Mouse (Mus musculus): ENCODE measurements around the gene Zdhhc6.

The Zdhhc6 gene

DNA sequence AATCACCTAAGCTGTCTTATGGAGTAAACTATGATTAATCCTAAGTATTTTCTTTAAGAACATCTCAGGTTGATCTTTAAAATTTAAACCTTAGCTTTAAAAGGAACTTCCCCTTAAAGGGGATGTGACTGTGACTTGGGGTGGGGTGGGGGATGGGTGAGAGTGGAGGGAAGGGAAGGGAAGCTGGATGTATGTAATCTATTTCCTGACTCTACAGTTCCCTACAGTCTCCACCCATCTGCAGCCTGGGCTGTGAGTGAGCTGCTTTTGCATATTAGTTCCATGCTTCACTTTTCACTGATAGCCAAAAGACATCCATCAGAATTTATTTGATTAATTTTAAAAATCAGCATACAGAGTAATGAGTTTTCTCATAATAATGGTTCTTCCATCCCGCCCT, 16.5 kb downstream of the Zdhhc6 start:
- no peak for DNase-seq

DNA sequence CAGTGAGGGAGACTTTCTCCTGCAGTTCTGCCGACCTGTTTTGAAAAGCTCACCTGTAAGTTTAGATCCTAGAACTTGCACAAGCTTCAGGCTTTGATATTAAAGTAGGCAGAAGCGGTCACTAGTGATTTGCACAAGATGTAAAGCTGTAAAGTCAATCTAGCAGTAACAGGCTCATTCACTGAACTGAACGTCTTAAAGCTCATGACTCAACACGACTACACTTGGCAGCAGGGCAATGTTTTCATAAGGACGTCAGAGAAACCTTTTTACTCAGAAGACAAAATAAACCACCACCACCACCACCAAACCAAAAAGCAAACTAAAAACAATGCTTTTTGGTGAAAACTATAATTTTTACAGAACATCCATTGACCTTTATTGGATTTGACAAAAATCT, 17.9 kb downstream of the Zdhhc6 start:
- no peak for DNase-seq

DNA sequence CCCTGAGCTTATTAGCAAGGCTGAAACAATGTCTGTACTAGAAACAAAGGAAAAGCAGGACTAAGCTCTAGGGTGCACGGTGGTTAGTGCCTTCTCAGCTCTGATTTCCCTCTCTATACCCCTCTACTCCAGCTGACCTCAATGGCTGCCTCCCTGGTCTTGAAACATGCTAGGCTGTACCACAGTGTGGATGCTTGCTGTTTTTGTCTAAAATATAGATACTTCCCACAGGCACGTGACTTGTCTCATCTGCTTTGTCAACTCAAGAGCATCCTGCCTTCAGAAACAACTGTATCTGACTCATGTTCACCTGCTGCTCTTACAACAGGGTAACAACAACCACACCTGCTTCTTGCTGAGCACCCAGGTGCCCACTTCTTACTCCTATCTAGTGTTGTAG, 18.3 kb downstream of the Zdhhc6 start:
- no peak for DNase-seq

DNA sequence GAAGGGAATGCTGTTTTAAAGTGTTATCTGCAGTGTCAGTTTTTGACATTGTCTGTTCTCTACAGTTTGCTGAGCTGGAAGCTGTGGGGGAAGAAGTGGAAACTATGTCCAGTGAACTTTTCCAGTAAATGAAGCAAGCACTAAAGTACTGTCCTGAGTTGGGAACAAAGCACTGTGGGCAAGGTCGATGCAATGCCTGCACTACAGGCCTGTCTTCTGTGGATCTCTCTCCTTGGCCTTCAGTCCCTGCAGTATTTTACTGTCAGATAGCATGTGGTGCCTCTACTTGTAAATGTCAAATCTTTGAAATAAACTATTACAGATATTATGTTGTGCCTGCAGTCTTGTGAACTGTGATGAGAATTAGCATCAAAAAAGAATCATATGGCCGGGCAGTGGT, 19.5 kb downstream of the Zdhhc6 start:
- DNase-seq: no peak

DNA sequence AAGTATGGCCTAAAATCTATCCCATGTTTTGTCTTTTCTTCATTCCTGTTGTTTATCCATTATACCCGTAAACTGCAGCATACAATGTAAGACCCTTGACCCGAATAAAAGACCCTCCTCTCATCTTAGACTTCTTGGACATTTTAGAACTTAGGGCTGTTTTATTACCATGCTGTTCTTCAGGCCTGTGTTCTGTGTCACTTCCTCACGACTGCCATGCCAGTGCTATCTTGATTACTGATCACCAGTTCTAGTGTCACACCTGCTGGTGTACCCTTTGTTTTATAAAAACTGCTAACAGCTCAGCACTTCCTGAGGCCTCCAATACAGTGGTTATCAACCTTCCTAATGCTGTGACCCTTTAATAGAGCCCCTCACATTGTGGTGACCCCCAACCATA, 20.3 kb downstream of the Zdhhc6 start:
- DNase-seq: no peak

DNA sequence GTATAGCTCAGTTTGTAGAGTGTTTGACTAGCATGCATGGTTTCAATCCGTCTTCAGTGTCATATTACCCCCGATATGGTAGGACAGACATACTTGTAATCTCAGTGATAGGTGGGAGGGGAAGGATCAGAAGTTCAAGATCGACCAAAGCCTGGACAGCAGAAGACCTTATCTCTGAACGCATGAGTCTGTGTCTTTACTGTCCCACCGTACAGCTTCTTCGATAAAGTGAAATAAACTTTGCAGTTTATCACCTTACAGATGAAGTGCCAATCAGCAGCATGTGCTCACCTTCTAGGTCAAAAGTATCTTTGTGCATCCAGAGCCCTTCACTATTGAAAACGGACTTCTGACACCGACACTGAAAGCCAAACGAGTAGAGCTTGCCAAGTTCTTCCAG, 20.8 kb downstream of the Zdhhc6 start:
- DNase-seq: no peak

DNA sequence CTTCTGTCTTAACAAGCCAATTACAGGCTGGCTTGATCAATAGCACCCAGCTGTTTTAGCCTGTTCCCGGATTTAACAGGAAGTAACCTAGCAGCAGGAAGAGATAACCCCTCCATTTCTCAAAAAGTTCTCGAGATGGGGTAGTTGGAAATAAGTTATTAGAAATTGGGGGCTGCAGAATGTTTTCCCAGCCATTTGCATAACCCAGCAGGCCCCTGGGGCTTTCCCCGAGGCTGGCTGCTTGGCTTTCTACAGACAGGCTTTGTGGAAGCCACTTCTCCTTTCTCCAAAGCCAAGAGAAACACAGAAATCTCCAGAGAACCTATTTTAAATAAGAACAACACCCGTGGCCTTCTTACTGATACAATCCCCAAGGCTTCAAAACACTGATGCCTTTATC, 22.7 kb downstream of the Zdhhc6 start:
- no peak for DNase-seq

DNA sequence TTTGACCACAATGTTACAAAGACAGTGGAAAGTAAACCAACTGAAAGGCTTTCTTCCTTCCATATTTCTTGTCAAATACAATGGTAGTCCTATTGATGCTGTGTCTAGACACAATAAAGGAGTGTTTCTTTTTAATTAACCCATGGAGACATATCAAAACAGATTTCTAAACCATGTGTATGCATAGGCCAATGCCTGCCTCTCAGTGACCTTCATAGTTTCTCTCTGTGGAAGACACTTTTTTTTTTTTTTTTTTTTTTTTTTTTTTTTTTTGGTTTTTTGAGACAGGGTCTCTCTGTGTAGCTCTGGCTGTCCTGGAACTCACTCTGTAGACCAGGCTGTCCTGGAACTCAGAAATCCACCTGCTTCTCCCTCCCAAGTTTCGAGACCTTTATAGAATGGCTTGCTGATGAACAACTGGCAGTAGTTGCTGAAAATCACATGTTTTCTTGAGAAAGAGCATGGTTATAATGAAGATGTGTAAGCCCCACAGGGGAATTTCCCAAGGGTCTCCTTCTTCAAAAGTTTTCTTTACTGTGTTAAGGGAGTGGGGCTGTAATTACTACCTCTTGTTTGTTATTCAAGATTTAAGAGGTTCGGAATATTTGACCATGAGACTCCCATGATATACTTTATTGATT, 23.5 kb downstream of the Zdhhc6 start:
- no peak for DNase-seq

DNA sequence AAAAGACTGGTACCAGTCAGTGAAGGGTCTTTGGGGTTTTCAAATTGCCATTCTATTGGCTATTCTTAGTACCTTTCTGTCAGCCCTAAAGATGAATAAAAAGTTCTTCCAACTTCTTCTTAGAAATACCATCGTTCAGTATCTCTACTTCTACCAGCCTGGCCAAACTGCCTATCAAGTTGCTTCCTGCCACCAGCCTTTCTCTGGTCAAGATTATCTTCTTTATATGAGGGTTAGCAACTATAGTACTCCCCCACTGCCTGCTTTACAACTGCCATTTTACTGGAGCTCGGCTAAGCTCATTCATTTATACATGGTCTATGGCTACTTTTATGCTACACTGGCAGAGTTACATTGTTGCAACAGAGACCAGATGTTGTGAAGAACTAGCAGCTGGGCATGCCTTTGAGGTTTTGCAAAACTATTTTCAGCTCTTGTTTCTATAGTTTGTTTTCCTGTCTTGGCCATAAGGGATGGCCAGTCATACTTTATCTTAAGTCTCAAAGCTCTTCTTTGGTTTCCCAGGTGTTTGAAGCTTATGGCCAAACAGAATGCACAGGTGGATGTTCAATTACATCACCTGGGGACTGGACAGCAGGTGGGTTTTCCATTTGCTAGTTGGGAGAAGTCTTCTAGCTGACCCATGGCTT, 25.1 kb downstream of the Zdhhc6 start:
- no peak for DNase-seq

DNA sequence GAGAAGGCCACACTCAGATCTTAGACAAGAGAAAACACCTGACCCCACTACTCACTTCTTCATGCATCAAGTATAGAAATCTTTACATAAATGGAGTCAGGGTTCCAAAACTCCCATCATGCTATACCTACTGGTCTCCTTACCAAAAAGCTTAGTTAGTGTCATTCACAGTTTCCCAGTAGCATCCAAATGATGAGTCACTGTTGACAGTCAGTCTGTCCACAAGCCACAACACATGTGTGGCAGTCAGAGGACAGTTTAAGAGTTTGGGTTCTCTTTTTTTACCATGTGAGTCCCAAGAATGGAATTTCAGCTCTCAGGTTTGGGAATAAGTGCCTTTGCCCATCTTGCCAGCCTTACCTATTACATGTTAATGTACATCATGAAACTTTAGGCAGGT, 26.9 kb downstream of the Zdhhc6 start:
- no peak for DNase-seq

DNA sequence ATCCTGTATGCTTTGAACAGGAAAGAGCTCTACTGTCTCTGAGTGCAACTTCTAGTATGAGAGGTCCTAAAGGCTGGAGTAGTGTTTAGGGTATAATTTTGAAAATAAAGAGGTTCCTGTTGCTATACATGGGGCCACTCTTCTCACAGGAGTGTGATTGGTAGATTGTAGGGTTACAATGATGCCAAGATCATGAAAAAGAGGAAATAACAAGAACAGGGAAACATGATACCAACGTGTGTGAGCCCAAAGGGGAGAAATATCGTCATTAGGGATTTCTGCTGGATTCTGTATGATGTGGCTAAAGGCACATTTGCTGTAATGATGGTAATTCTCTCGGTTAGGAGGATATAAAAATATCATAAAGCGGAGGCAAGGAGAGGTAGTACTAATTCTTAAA, 29.8 kb downstream of the Zdhhc6 start:
- no peak for DNase-seq

DNA sequence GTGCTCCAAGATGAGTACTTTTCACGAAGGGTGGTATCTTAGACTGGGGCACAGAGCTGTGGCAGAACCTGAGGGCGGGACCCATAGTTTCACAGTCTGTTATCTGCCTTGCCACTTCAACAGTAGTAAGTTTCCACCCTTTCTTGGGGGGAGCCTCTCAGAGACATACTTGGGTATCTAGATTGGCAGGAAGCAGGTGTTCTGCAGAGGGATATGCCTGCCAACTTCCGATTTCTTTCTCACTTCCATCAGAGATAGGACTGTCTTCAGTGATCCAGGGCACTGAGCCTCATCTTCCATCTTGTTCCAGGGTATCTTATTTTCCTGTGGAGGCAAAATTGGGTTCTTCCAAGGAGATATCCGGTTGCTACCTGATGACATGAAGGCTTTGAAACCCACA, 31.7 kb downstream of the Zdhhc6 start:
- DNase-seq: no peak

DNA sequence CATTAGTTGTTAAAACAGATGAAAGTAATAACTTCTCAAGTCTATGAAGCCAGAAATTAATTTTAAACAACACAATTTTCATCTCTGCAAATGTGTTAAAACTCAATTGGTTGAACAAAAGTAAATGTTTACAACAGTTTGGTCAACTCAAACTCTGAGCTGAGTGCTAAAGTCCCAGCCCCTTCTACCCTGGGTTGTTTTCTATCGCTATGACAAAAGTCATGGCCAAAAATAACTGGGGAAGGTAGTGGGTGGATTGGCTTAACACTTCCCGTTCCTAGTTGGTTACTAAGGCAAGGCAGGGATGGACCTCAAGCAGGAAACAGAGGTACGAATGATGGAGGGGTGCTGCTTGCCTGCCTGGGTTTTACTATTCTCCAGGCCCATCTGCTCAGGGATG, 39.1 kb downstream of the Zdhhc6 start:
- DNase-seq: no peak

DNA sequence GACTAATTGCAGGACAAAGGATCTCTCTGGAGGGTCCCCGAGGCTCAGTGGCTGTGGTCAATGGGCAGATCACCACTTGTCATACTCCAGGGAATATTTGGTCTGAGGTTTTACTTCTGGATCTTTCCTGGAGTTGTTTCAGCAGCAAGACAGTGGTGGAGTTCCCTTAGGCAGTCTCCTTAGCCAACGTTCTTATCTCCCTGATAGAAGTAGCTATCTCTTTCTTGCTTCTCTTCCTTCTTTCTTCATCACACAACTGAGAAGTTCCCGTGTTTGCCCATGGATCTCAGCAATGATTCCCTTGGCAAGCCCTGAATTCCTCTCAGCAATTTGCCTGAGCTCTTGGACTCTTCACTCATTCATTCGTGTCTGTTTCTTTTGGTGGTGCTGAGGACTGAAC, 39.7 kb downstream of the Zdhhc6 start:
- DNase-seq: no peak

DNA sequence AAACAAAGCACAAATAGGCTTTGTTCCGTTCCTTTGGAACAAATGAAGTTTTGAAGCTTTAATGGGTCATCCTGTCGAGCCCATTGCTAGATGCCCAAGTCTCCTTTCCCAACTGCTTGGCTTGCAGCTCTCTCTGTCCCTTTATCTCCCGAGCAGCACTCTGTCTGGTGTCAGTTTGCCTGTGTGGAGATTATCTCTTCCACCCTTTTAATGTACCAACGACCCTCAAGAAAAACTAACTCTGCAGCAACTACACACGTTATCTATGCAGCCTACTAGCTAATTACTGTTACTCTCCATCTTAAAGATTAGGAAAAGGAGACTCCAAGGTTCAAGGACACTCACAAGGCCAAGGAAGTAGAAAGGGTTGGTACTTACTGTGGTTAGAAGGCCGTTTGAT, 42.5 kb downstream of the Zdhhc6 start:
- no peak for DNase-seq

DNA sequence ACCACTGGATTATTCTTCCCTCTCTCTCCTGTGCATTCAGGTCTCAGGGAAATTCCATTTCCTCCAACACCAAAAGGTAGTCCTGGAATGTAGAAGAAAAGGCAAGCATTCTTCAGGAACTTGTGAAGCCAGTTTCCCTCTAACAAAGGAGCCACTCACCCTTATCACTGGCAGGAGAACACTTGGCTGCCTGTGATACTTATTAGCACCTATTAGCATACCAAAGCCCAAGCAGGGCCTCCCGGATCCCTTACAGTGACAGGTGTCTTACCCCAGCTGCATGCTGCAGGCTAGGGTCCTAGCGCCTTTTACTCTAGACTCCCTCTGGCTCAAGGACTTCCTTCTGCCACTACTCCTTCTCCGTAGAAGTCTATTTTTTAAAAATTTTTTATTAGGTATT, 44.4 kb downstream of the Zdhhc6 start:
- no peak for DNase-seq

DNA sequence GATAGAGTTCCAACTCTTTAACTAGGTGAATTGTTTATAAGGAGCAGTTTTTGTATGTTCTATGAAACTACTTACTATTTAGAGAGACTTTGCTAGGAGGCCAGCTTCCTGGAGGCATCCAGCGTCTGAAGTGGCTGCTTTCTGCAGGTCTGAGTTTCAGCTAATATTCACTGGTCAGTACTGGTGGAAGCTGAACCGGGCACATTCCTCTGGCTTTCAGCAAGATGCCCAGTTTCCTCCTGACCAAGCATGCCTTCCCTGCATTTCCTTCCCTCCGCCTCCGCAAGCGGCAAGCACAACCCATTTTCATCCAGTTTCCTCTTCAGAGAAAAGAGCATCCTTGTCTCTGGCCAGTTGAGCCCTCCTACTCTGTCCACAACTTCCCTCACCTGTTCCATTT, 46.8 kb downstream of the Zdhhc6 start:
- no peak for DNase-seq

DNA sequence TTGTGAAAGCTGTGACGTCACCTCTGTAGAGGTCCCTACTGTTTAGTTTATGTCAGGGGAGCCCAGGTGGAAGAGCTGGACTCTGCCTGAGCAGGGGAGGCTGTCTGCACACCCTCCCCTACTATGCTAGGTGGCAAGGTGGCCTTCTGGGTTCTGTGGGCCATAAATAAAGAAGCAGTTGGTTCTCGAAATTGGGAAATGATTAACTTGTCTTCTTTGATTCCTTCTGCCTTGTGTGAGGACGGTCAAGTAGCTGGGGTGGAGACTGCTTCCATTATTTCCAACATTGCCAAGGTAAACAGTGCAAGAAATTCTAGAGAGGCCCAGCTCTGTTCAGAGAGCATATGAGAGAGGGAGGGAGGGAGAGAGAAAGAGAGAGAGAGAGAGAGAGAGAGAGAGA, 47.7 kb downstream of the Zdhhc6 start:
- no peak for DNase-seq

DNA sequence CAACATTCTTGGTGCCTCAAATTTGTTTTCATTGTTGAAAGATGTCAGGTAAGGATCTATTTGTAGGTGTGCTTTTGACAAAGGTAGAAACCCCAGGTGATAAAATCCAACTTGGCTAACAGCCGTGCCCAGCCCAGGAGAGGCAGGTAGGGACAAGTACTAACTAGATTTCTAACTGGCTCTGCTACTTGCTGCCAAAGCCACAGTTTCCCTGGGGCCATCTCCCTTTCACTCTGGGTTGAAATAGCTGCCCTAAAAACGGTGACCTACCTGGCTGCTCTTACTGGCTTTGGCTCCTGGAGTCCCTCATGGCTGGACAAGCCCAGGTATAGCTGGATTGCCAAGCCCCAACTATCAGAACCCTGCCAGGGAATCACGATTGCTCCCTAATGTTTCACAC, 49.0 kb downstream of the Zdhhc6 start:
- no peak for DNase-seq

DNA sequence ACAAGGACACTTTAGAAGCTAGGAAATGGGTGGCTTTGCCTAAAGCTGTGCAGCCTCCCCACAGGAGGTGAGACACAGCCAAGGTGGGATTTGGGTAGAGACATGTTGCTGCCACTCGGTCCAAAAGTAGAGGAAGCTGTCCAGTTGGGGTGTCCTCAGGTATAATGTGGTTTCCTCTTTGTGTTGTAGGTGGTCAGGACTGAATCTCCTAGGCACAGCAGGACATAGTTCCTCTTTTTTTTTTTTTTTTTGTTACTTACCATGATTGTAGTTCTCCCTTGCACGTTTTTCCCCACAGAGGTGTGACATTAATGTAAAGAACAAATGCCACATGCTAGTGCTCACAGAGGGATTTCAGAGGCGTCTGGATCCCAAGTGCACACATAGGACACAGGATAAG, 50.6 kb downstream of the Zdhhc6 start:
- DNase-seq: no peak

DNA sequence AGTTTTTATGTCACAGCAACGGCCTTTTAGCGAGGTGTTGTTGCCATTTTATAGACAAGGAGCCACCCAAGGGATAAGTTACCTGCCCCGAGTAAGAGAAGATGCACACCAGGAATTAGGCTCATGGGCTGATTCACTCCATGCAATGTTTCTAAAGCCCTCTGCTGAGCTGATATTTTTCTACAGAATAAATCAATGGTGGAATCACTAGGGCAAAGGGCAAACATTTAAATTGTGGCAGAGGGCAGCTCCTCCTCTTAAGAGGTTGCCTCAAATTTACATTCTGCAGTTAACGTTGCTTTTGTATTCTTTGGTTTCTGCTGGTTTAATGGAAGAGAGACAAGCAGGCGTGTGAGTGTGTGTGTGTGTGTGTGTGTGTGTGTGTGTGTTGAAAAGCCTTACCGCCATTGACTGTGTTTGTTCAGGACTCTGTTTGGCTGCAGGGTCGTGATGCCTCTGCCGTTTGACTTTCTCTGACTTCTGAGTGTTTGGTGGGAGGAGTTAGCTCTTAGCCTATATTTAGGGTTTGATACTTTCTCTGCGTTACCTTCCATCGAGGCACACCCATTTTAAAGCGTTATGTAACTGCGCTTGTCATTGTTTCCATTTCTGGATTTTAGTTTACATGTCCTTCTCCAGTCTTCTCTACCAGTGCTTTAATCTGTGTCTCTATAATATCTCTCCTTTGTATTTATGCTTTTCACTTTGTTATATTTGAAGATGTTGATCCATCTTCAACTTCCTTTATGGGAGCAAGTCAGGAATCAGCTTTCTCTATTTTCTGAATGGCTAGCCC, 55.2 kb downstream of the Zdhhc6 start:
- no peak for DNase-seq

DNA sequence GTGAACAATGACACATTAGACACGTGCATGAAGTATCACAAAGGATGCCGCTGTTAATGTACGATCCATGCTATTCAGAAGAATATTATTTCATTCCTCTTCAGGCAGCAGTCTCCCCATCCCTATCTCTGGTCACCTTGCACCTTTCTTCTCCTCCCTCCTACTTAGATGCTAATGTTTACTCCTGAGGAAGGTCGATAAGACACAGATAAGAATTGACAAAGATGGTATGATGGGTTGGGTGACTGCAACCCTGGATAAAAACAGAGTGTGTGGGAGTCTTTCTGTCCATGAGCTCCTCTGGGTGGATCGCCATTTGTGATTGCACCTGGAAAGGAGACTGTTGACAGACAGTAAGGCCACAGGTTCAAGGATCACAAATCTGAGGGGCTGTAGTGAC, 57.3 kb downstream of the Zdhhc6 start:
- DNase-seq: no peak

DNA sequence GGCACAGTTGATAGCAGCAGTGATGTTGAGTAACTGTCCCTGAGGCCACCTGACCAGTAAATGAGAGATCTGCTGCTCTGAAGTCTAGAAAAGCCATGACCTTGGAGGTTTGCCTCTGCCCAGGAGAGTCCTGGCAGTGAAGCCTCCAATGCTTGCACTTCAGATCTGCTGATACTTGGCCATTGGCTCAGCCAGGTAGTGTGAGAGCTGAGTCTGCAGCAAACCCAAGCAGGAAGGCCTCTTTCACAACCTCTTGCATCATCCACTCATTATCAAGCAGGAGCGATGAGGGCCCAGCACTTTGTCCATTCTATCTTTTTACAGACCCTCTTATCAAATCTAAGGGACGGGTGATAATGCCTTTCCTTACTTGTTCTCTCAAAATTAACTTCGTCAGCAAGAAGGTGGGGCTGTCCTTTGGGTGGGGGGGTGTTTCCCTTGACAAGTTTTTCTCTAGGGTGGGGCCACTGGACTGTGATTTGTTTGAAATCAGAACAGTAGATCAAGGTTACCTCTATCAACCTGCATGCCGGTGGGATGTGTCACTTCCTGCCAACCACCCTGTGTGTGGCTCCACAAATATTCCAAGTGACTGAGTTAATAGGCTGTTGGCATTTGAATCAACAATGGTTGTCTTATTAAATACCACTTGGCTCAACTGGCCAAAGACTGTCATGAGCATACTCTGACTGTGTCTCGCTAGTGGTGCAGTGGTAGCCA, 58.0 kb downstream of the Zdhhc6 start:
- DNase-seq: no peak

DNA sequence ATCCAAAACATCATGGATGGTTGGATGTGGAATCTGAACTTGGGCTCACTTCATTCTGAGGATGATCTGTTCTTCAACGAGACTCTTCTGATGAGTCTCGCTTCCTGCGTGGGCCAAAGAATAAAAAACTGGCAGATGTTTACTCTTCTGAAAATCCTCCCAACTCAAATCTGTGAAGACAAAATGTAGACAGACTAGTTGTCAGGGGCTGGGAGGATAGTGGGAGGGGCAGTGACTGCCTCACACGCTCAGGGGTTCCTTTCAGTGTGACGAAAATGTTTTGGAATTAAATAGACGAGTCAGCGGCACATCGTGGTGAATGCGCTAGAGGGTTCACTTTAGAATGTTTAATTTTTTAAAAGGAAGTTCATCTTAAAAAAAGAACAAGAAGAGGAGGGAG, 59.7 kb downstream of the Zdhhc6 start:
- DNase-seq: no peak

All from cerebellum, postnatal 36 days (tissue).